Mouse (Mus musculus) v-Abl transformed pro-B cells (cell line): ENCODE measurements at regions not wholly inside any gene's neighbourhood (a gene's known extent, or its start where the extent isn't known, plus 50 kb on each side); places are given as distances from the start of the nearest gene placed in this dataset.

ENCODE experiments used
- in situ Hi-C, 2 experiments: fragments of 400-800 bp; cut with MboI; formaldehyde crosslinking; loops; one replicate each; pipeline ENCODE4 v1.15.1; 2025; ENCODE audit not compliant: unreplicated experiment in 2 of 2

- in situ Hi-C loops = no loop called here
These were observed 54.0 kb upstream of the Satb2 start for GRCm38 (mm10) chr1:57032407-57032806.

- in situ Hi-C loops = no loop called here
These were observed 54.8 kb upstream of the Satb2 start for GRCm38 (mm10) chr1:57033244-57033643.

GRCm38 (mm10) chr1:57034411-57034810 is 56.0 kb upstream of the Satb2 start:
- in situ Hi-C loops = no loop called here

GRCm38 (mm10) chr1:57036382-57036781 is 57.9 kb upstream of the Satb2 start:
- in situ Hi-C loops = no loop called here

GRCm38 (mm10) chr1:57040201-57040600 is 61.8 kb upstream of the Satb2 start:
- in situ Hi-C loops = no loop called here

GRCm38 (mm10) chr1:57041578-57041977 is 63.1 kb upstream of the Satb2 start:
- in situ Hi-C loops = no loop called here

- in situ Hi-C loops = no loop called here
These were observed 75.4 kb upstream of the Satb2 start for GRCm38 (mm10) chr1:57053836-57054235.

GRCm38 (mm10) chr1:57055976-57056375 is 77.5 kb upstream of the Satb2 start:
- in situ Hi-C loops = no loop called here

- in situ Hi-C loops = no loop called here
These were observed 80.8 kb upstream of the Satb2 start for GRCm38 (mm10) chr1:57059216-57059615.

GRCm38 (mm10) chr1:57075221-57075620 is 96.8 kb upstream of the Satb2 start:
- in situ Hi-C loops = no loop called here

- in situ Hi-C loops = no loop called here
These were observed 98.2 kb upstream of the Satb2 start for GRCm38 (mm10) chr1:57076696-57077095.

- in situ Hi-C loops = no loop called here
These were observed 101.9 kb upstream of the Satb2 start for GRCm38 (mm10) chr1:57080306-57080705.

GRCm38 (mm10) chr1:57083134-57083533 is 104.7 kb upstream of the Satb2 start:
- in situ Hi-C loops = no loop called here

GRCm38 (mm10) chr1:57083540-57084083 is 105.2 kb upstream of the Satb2 start:
- in situ Hi-C loops = no loop called here

GRCm38 (mm10) chr1:57095361-57096247 is 117.2 kb upstream of the Satb2 start:
- in situ Hi-C loops = no loop called here

GRCm38 (mm10) chr1:57096248-57096600 is 117.8 kb upstream of the Satb2 start:
- in situ Hi-C loops = no loop called here

GRCm38 (mm10) chr1:57096740-57097139 is 118.3 kb upstream of the Satb2 start:
- in situ Hi-C loops = no loop called here

- in situ Hi-C loops = no loop called here
These were observed 122.2 kb upstream of the Satb2 start for GRCm38 (mm10) chr1:57100614-57101013.

GRCm38 (mm10) chr1:57107308-57107707 is 128.9 kb upstream of the Satb2 start:
- in situ Hi-C loops = no loop called here

- in situ Hi-C loops = no loop called here
These were observed 142.2 kb upstream of the Satb2 start for GRCm38 (mm10) chr1:57120678-57121077.

- in situ Hi-C loops = no loop called here
These were observed 165.7 kb upstream of the Satb2 start for GRCm38 (mm10) chr1:57144181-57144580.

- in situ Hi-C loops = no loop called here
These were observed 177.4 kb upstream of the Satb2 start for GRCm38 (mm10) chr1:57155869-57156268.
